Mouse (Mus musculus) layer of hippocampus, adult 2 months (tissue): ENCODE data around the gene Zbtb43. TPM values are rescaled to one million over a fixed set of nuclear protein-coding genes. Genes with fewer than 3 reads are reported as not detected.
A peak's percentile ranks its signal among the peaks of the same experiment; 100 is the strongest.

Experiments
- DNase-seq, 2 experiments: peaks; one replicate each; pipeline ENCODE4 v3.0.0; 2022; ENCODE audit warnings: low spot score in 2 of 2
- H3K27ac ChIP-seq: fragments of 200-600 bp; 2 replicates; pipeline ENCODE4 v1.8.1; 2022
- H3K4me3 ChIP-seq: fragments of 200-600 bp; 2 replicates; pipeline ENCODE4 v1.8.1; 2022; ENCODE audit warnings: mild to moderate bottlenecking
- CTCF ChIP-seq: fragments of 200-600 bp; conservative IDR thresholded peaks from 2 replicates; pipeline ENCODE4 v1.8.1; 2022; ENCODE audit warnings: antibody characterized with exemption, mild to moderate bottlenecking, moderate library complexity
- long read RNA-seq, 2 experiments: library from polyadenylated mRNA; stranded (forward); transcript quantifications; one replicate each; pipeline ENCODE4 v2.0.0; 2021; ENCODE audit warnings: borderline mapping rate in 2 of 2
- total RNA-seq, 2 experiments: library from RNA; stranded (reverse); gene quantifications; 2 replicates each; pipeline ENCODE4 v1.2.3; 2021

Gene Zbtb43
- total RNA-seq: 10 to 100 TPM; 24.1 to 27.4 TPM
- long read RNA-seq, experiment 1, full-length matches to known transcripts: 13 of 22 reads
- long read RNA-seq, experiment 1, partial matches to known transcripts: 0 of 22 reads
- long read RNA-seq, experiment 1, other reads (novel, unspliced or antisense): 9 of 22 reads
- long read RNA-seq, experiment 2, full-length matches to known transcripts: 20 of 30 reads
- long read RNA-seq, experiment 2, partial matches to known transcripts: 0 of 30 reads
- long read RNA-seq, experiment 2, other reads (novel, unspliced or antisense): 10 of 30 reads

GRCm38 (mm10) chr2:33468466-33469097 is at the start of gene Zbtb43:
Zbtb43 (minus strand) TSS chr2:33468559.
- peak within 1 kb of the TSS; percentile 100 for H3K4me3 ChIP-seq

GRCm38 (mm10) chr2:33515856-33516255 is 47.5 kb upstream of the Zbtb43 start:
- DNase-seq: no peak

More at GRCm38 (mm10) chr2:33468466-33469097, at the start of gene Zbtb43:
- H3K27ac ChIP-seq: peak within 1 kb of the TSS; percentile 95
- TF ChIP-seq CTCF: no peak
- DNase-seq: peak; percentile 96 to 97

GRCm38 (mm10) chr2:33515431-33515830 is 47.1 kb upstream of the Zbtb43 start:
- DNase-seq: no peak
- H3K4me3 ChIP-seq: no peak overlapping the region
- no peak overlapping the region for H3K27ac ChIP-seq
- no peak for TF ChIP-seq CTCF

More at GRCm38 (mm10) chr2:33515856-33516255, 47.5 kb upstream of the Zbtb43 start:
- Histone ChIP-seq H3K27ac (no peak overlapping the region), H3K4me3 (no peak overlapping the region)
- TF ChIP-seq CTCF: no peak

GRCm38 (mm10) chr2:33510791-33511190 is 42.4 kb upstream of the Zbtb43 start:
- TF ChIP-seq CTCF: no peak
- Histone ChIP-seq H3K4me3 (no peak overlapping the region), H3K27ac (no peak overlapping the region)
- DNase-seq: no peak

- DNase-seq: no peak
These were observed 34.2 kb upstream of the Zbtb43 start for GRCm38 (mm10) chr2:33502602-33503001.

GRCm38 (mm10) chr2:33498280-33498679 is 29.9 kb upstream of the Zbtb43 start:
- no peak for DNase-seq
- no peak overlapping the region for H3K4me3 ChIP-seq
- no peak for TF ChIP-seq CTCF
- H3K27ac ChIP-seq: no peak overlapping the region

More at GRCm38 (mm10) chr2:33502602-33503001, 34.2 kb upstream of the Zbtb43 start:
- no peak for TF ChIP-seq CTCF
- H3K27ac ChIP-seq: no peak overlapping the region
- no peak overlapping the region for H3K4me3 ChIP-seq

GRCm38 (mm10) chr2:33495654-33496053 is 27.3 kb upstream of the Zbtb43 start:
- peak; percentile 41 for TF ChIP-seq CTCF
- no peak overlapping the region for H3K4me3 ChIP-seq
- DNase-seq: no peak
- H3K27ac ChIP-seq: no peak overlapping the region

- DNase-seq: no peak
- no peak overlapping the region for H3K4me3 ChIP-seq
- TF ChIP-seq CTCF: no peak
- no peak overlapping the region for H3K27ac ChIP-seq
These were observed 23.7 kb upstream of the Zbtb43 start for GRCm38 (mm10) chr2:33492041-33492440.

- no peak for DNase-seq
- TF ChIP-seq CTCF: peak; percentile 80
- Histone ChIP-seq H3K4me3 (peak overlapping the region; percentile 28; the same call in 1 of the 2 replicates), H3K27ac (0 out of 2 replicates have a peak overlapping the region, but pooled peaks have one; percentile 10)
These were observed 21.2 kb upstream of the Zbtb43 start for GRCm38 (mm10) chr2:33489565-33489964.

- TF ChIP-seq CTCF: no peak
- H3K4me3 ChIP-seq: no peak overlapping the region
- no peak overlapping the region for H3K27ac ChIP-seq
- no peak for DNase-seq
These were observed 19.0 kb upstream of the Zbtb43 start for GRCm38 (mm10) chr2:33487332-33487731.

GRCm38 (mm10) chr2:33486866-33487265 is 18.5 kb upstream of the Zbtb43 start:
- DNase-seq: peak; percentile 67 to 88
- peak; percentile 100 for TF ChIP-seq CTCF
- Histone ChIP-seq H3K4me3 (no peak overlapping the region), H3K27ac (no peak overlapping the region)

- no peak overlapping the region for H3K27ac ChIP-seq
- no peak for DNase-seq
- no peak overlapping the region for H3K4me3 ChIP-seq
- TF ChIP-seq CTCF: peak; percentile 31
These were observed 9.8 kb upstream of the Zbtb43 start for GRCm38 (mm10) chr2:33477961-33478755.

- no peak overlapping the region for H3K4me3 ChIP-seq
- H3K27ac ChIP-seq: peak overlapping the region; percentile 14; the same call in 1 of the 2 replicates
- TF ChIP-seq CTCF: no peak
- peak; percentile 67 to 81 for DNase-seq
These were observed 7.6 kb upstream of the Zbtb43 start for GRCm38 (mm10) chr2:33475961-33476360.
